Mouse (Mus musculus) kidney, postnatal 36 days (tissue): Measurements from ENCODE around the gene Dynlt1b.
A peak's percentile ranks its signal among the peaks of the same experiment; 100 is the strongest.
"Not testable (repeated sequence)": the region's sequence is repeated elsewhere in the genome, so short reads cannot be mapped to it uniquely, and the experiment has no call there.

Experiments used
- DNase-seq, 2 experiments: peaks; one replicate each; pipeline ENCODE4 v3.0.0; 2021 to 2022; ENCODE audit warnings: mixed read lengths in 2 of 2

Dynlt1b gene

DNA sequence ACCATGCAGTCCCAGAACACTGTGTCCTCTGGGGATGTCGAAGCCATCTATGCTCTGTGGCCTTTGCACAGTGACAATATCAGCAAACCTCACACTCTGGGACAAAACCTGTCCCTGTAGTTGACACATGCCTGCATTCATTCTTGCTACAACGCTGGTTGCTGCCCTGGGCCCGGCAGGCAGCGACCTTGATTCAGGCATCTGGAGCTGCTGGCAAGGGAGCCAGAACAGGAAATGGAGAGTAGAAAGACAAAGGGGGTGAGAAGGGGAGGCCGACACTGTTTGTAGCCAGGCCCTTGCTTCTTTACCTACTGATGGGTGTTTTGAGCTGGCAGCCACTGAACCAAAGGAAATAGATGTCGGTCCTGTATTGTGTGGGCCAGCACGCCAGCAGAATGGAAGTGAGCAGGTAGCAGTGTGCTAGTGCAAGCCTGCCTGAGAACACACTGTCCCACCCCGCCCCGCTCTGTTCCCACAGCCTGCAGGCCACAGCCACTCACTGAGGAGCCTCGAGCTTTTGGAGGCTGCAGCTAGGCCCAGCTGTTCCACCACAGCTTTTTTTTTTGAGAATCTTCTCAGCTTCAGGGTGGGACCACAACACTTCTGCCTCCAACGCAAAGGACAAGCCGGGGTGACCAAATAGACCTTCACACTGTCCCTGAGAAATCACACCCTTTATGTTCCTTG lies 5.5 kb upstream of the Dynlt1b start:
- DNase-seq = not testable (repeated sequence)

- not testable (repeated sequence) for DNase-seq
Observed at GRCm38 (mm10) chr17:6425325-6425724, 4.6 kb upstream of the Dynlt1b start.

GRCm38 (mm10) chr17:6426869-6427268 lies 3.0 kb upstream of the Dynlt1b start:
- DNase-seq = not testable (repeated sequence)

GRCm38 (mm10) chr17:6428926-6429325 lies 986 bp upstream of the Dynlt1b start:
- not testable (repeated sequence) for DNase-seq

DNA sequence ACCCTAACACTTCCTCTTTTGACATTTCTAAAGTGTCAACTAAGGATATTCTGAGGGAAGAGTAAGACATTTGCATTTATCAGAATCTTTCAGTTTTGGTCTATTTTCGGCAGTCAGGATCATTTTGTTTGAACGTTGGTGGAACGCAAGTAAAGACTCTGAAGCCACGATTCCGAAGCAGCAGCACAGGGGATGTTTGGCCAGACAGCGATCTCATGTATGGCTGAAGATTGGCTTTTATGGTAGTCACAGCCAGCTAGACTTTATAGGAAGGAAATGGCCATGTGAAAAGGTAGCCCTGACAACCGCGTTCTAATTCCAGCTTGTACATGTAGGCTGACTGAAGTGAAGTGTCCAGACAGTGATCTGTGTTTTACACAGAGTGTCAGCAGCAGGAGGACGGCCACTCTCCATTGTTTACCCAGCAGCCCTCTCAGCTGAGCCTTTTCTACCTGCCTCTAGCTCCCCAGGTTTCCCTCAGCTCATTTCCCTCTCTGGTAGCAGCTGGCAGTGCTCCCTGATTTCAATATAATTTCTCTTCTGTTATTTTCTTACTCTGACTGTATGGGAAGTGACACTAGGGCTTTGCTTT lies 594 bp downstream of the Dynlt1b start:
- DNase-seq = peak in 1 of 2 experiments; percentile 8

- DNase-seq = not testable (repeated sequence)
Observed at GRCm38 (mm10) chr17:6432456-6432855, 2.5 kb downstream of the Dynlt1b start.

GRCm38 (mm10) chr17:6433691-6434090 lies 3.8 kb downstream of the Dynlt1b start:
- peak; percentile 9 to 10 for DNase-seq

GRCm38 (mm10) chr17:6438080-6438479 lies 8.2 kb downstream of the Dynlt1b start:
- DNase-seq = not testable (repeated sequence)

GRCm38 (mm10) chr17:6439913-6440312 lies 10.0 kb downstream of the Dynlt1b start:
- DNase-seq = not testable (repeated sequence)

GRCm38 (mm10) chr17:6440493-6441077 lies 10.7 kb downstream of the Dynlt1b start:
- not testable (repeated sequence) for DNase-seq

GRCm38 (mm10) chr17:6441254-6441653 lies 11.3 kb downstream of the Dynlt1b start:
- DNase-seq = not testable (repeated sequence)

- not testable (repeated sequence) for DNase-seq
Observed at GRCm38 (mm10) chr17:6442513-6442912, 12.6 kb downstream of the Dynlt1b start.

GRCm38 (mm10) chr17:6445794-6446587 lies 16.1 kb downstream of the Dynlt1b start:
- not testable (repeated sequence) for DNase-seq

GRCm38 (mm10) chr17:6448293-6448692 lies 18.4 kb downstream of the Dynlt1b start:
- not testable (repeated sequence) for DNase-seq

GRCm38 (mm10) chr17:6449166-6449565 lies 19.3 kb downstream of the Dynlt1b start:
- not testable (repeated sequence) for DNase-seq

DNA sequence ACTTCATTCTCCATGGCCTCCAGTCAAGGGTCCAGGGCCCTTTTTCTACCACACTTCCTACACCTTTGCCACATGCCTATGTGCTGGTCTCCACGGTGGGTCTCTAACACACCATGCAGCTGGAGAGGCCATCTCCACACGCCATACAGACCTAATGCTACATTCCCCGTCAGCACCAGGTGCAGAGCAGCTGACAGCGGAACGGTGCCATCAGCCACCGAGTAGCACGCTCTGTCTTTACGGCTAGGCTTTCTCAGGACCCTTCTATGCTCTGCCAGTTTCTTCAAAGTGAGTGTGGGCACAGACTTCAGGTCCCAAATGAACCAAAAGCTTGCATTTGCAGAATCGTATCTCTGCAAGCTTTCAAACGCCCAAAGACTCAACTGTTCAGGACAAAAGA lies 21.3 kb downstream of the Dynlt1b start:
- not testable (repeated sequence) for DNase-seq

GRCm38 (mm10) chr17:6452689-6453088 lies 22.8 kb downstream of the Dynlt1b start:
- not testable (repeated sequence) for DNase-seq

DNA sequence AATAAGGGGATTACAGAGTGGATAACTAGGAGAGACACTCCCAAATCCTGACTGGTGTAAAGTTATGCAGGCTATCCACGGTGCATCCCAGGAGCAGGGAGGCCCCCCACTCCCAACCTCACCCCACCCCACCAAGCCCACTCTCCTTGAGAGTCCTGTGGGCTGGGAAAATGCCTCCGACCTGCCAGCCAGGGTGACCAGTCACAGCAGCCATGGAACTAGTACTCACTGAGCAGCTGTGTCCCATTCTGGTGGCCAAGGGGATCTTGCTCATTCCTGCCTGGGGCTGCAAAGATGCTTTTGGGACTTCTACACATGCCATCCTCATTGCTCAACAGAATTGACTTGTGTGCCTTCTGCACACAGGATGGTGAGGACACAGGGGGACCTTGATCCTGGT lies 24.8 kb downstream of the Dynlt1b start:
- DNase-seq = not testable (repeated sequence)

DNA sequence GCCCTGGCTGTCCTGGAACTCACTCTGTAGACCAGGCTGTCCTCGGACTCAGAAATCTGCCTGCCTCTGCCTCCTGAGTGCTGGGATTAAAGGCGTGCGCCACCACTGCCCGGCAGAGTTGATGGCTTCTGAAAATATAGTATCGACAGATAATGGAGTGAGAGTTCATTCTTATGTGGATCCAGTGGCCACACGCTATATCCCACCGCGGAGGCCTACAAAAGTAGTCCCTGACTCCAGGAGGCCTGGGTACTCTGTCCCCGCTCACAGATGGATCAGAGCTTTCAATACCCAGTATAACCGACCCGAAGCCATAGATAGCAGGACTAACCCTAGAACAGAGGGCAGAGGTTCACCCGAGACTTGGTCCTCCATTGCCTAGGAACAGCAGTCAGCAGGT lies 26.0 kb downstream of the Dynlt1b start:
- not testable (repeated sequence) for DNase-seq

DNA sequence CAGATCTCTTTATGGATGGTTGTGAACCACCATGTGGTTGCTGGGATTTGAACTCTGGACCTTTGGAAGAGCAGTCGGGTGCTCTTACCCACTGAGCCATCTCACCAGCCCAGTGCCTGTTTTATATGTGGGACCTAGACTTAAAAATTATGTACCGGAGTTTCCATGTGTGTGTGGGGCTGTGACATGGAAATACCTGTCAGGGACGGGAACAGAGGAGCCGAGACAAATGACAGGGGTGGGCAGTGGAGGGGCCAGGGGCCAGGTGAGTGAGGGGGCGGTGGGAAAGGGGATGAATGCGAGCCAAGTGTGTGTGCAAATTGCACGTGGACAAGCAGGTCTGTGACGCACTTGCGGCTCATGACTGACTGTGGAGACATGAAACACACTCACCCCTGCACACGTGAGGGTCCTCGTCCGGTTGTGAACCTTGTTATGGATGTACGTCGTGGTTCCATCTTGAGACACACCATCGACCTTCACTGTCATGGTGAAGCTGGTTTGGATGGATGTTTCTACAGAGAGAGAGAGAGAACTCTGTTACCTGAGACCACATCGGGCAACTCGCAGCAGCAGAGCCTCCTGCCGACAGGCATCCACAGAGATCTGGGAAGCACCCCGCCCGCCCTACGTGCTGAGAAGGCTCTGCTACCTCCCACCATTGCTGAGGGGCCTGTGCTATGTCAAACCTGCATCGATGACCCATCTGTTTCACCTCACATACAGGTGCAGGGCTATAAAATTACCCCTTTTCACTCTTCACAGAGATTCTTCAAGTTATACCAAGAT lies 26.9 kb downstream of the Dynlt1b start:
- not testable (repeated sequence) for DNase-seq

GRCm38 (mm10) chr17:6461083-6461595 lies 31.2 kb downstream of the Dynlt1b start:
- DNase-seq = not testable (repeated sequence)

- DNase-seq = not testable (repeated sequence)
Observed at GRCm38 (mm10) chr17:6465735-6466134, 35.8 kb downstream of the Dynlt1b start.
